Mouse (Mus musculus) cerebellum, adult 9-11 months (tissue): ENCODE measurements at regions not wholly inside any gene's neighbourhood (a gene's known extent, or its start where the extent isn't known, plus 50 kb on each side); places are given as distances from the start of the nearest gene placed in this dataset.

ENCODE experiments used
- DNase-seq: peaks from one replicate; pipeline ENCODE4 v3.0.0; 2022

GRCm38 (mm10) chr9:62220451-62220850, 61.6 kb downstream of the Spesp1 start:
- DNase-seq: no peak

GRCm38 (mm10) chr9:62215151-62215859, 66.7 kb downstream of the Spesp1 start:
- no peak for DNase-seq

- DNase-seq: no peak
These were observed 67.5 kb downstream of the Spesp1 start for GRCm38 (mm10) chr9:62214546-62214945.

- DNase-seq: no peak
These were observed 69.4 kb downstream of the Spesp1 start for GRCm38 (mm10) chr9:62212615-62213014.

GRCm38 (mm10) chr9:62210815-62211214, 71.2 kb downstream of the Spesp1 start:
- DNase-seq: no peak

- DNase-seq: no peak
These were observed 73.6 kb downstream of the Spesp1 start for GRCm38 (mm10) chr9:62208436-62208835.

GRCm38 (mm10) chr9:62205264-62205663, 76.7 kb downstream of the Spesp1 start:
- no peak for DNase-seq

GRCm38 (mm10) chr9:62203556-62203955, 78.5 kb downstream of the Spesp1 start:
- DNase-seq: no peak

- no peak for DNase-seq
These were observed 79.7 kb downstream of the Spesp1 start for GRCm38 (mm10) chr9:62202331-62202730.

- no peak for DNase-seq
These were observed 75.0 kb upstream of the Glce start for GRCm38 (mm10) chr9:62197486-62197885.

GRCm38 (mm10) chr9:62192424-62192892, 70.0 kb upstream of the Glce start:
- no peak for DNase-seq

GRCm38 (mm10) chr9:62190474-62190873, 68.0 kb upstream of the Glce start:
- DNase-seq: peak; percentile 21

GRCm38 (mm10) chr9:62188835-62189234, 66.4 kb upstream of the Glce start:
- DNase-seq: peak; percentile 93

GRCm38 (mm10) chr9:62188379-62188778, 65.9 kb upstream of the Glce start:
- peak; percentile 91 for DNase-seq

- DNase-seq: peak; percentile 34
These were observed 64.4 kb upstream of the Glce start for GRCm38 (mm10) chr9:62186886-62187285.

- peak; percentile 63 for DNase-seq
These were observed 63.2 kb upstream of the Glce start for GRCm38 (mm10) chr9:62185516-62186280.

GRCm38 (mm10) chr9:62181182-62181830, 58.9 kb upstream of the Glce start:
- no peak for DNase-seq

- DNase-seq: no peak
These were observed 58.2 kb upstream of the Glce start for GRCm38 (mm10) chr9:62180456-62181181.

- DNase-seq: no peak
These were observed 52.2 kb upstream of the Glce start for GRCm38 (mm10) chr9:62174651-62175050.
